In genomic region chr9:35117384-35118295, GRCm38 (mm10) we compare ENCODE assay signal across 8 mouse cellular contexts. TPM values are rescaled to one million over a fixed set of nuclear protein-coding genes. Genes with fewer than 3 reads are reported as not detected.
DNase-seq lines count a peak whose midpoint lies in the region; ATAC-seq and TF ChIP-seq lines count a peak whose summit lies in the region.

No protein-coding gene starts in this region.

- no peaks in the 10 kb centered on the region for H3K9me3 ChIP-seq in embryonic facial prominence, embryonic 14.5 days (ENCODE audit: control insufficient read depth, low read length)
- no peaks in the 10 kb centered on the region for H3K9me3 ChIP-seq in heart, postnatal 0 days (replicated peaks; ENCODE audit: control insufficient read depth, low read length)
- H3K9me3 ChIP-seq in stomach, embryonic 14.5 days (ENCODE audit: control insufficient read depth, low read depth, low read length): no peaks in the 10 kb centered on the region

- ATAC-seq in embryonic facial prominence, embryonic 14.5 days (ENCODE audit: low read depth): no peak
- ATAC-seq in heart, postnatal 0 days (ENCODE audit: insufficient read depth, low read depth): peak; percentile 22
- ATAC-seq in megakaryocyte, adult 5-6 weeks (ENCODE audit: poor library complexity, severe bottlenecking): peak; percentile 27
- no peak for ATAC-seq in stomach, embryonic 14.5 days (ENCODE audit: insufficient number of reproducible peaks, insufficient read depth, low FRiP score, low read depth)

- H3K4me1 ChIP-seq in embryonic facial prominence, embryonic 14.5 days (ENCODE audit: control insufficient read depth, insufficient read depth, low read length): peaks cover 33% of the 10 kb centered on the region
- H3K4me1 ChIP-seq in heart, postnatal 0 days (ENCODE audit: control insufficient read depth, insufficient read depth): peaks cover 31% of the 10 kb centered on the region
- peaks cover 15% of the 10 kb centered on the region; the same call in 1 of the 2 replicates for H3K4me1 ChIP-seq in stomach, embryonic 14.5 days (ENCODE audit: control insufficient read depth, insufficient read depth, low read length)

- peak overlapping the region; percentile 77 for H3K4me3 ChIP-seq in embryonic facial prominence, embryonic 14.5 days (ENCODE audit: low read depth, low read length)
- H3K4me3 ChIP-seq in heart, postnatal 0 days (ENCODE audit: low read depth, low read length): peak overlapping the region; percentile 74
- H3K4me3 ChIP-seq in stomach, embryonic 14.5 days (ENCODE audit: low read depth, low read length): peak overlapping the region; percentile 75

- peak overlapping the region; percentile 92 for H3K27ac ChIP-seq in embryonic facial prominence, embryonic 14.5 days (replicated peaks; ENCODE audit: low read depth, low read length)
- H3K27ac ChIP-seq in heart, postnatal 0 days (ENCODE audit: low read depth): peak overlapping the region; percentile 91
- peak overlapping the region; percentile 85 for H3K27ac ChIP-seq in stomach, embryonic 14.5 days (ENCODE audit: low read length)

- peaks cover 12% of the 10 kb centered on the region for H3K36me3 ChIP-seq in embryonic facial prominence, embryonic 14.5 days (ENCODE audit: control insufficient read depth, insufficient read depth, low read length)
- H3K36me3 ChIP-seq in heart, postnatal 0 days (replicated peaks; ENCODE audit: control insufficient read depth, insufficient read depth, low read length): peaks cover 2% of the 10 kb centered on the region; the same call in 1 of the 2 replicates
- peaks cover 2% of the 10 kb centered on the region; the same call in 1 of the 2 replicates for H3K36me3 ChIP-seq in stomach, embryonic 14.5 days (ENCODE audit: control insufficient read depth, insufficient read depth, low read length)

- peak; percentile 34 for DNase-seq in A20 (ENCODE audit: low read depth, low spot score)
- peak; percentile 66 for DNase-seq in Muller cell, postnatal 12 days (ENCODE audit: inconsistent ontology term)
- DNase-seq in embryonic facial prominence, embryonic 14.5 days (ENCODE audit: low spot score): peak; percentile 48
- DNase-seq in heart, postnatal 0 days (ENCODE audit: low spot score): peak; percentile 50
- DNase-seq in kidney, postnatal 14 days: peak; percentile 69
- DNase-seq in right cerebral cortex, postnatal 36 days (ENCODE audit: low spot score in 2 of 2): no peak

- WGBS in embryonic facial prominence, embryonic 14.5 days: 21% methylated on average over 15 of the region's 15 CpGs
- WGBS in heart, postnatal 0 days: 21% methylated on average over 15 of the region's 15 CpGs
- WGBS in stomach, embryonic 14.5 days: 29% methylated on average over 15 of the region's 15 CpGs

- peak overlapping the region; percentile 91 for H3K9ac ChIP-seq in embryonic facial prominence, embryonic 14.5 days (ENCODE audit: low read depth, low read length)
- H3K9ac ChIP-seq in heart, postnatal 0 days (replicated peaks; ENCODE audit: low read depth, low read length): peak overlapping the region; percentile 81; the same call in 1 of the 2 replicates
- peak overlapping the region; percentile 78; the same call in 1 of the 2 replicates for H3K9ac ChIP-seq in stomach, embryonic 14.5 days (replicated peaks; ENCODE audit: low read depth, low read length)

- no peaks in the 10 kb centered on the region for H3K27me3 ChIP-seq in embryonic facial prominence, embryonic 14.5 days (replicated peaks; ENCODE audit: control insufficient read depth, insufficient read depth, low read length)
- H3K27me3 ChIP-seq in heart, postnatal 0 days (ENCODE audit: control insufficient read depth, insufficient read depth, low read length): no peaks in the 10 kb centered on the region
- H3K27me3 ChIP-seq in stomach, embryonic 14.5 days (ENCODE audit: control insufficient read depth, insufficient read depth, low read length): no peaks in the 10 kb centered on the region

- TF ChIP-seq CTCF in heart, postnatal 0 days (IDR thresholded peaks at IDR 0.05; ENCODE audit: low read depth): no peak

- no peak for TF ChIP-seq EP300 in heart, postnatal 0 days (IDR thresholded peaks at IDR 0.05; ENCODE audit: low read depth)

- H3K4me2 ChIP-seq in embryonic facial prominence, embryonic 14.5 days (ENCODE audit: low read depth, low read length): peak overlapping the region; percentile 86
- H3K4me2 ChIP-seq in heart, postnatal 0 days (ENCODE audit: low read depth, low read length): peak overlapping the region; percentile 80
- H3K4me2 ChIP-seq in stomach, embryonic 14.5 days (replicated peaks; ENCODE audit: low read depth, low read length): peak overlapping the region; percentile 76

RNA-seq across cellular contexts. Expression of gene St3gal4, which starts 1.4 kb away (rescaled TPM):
- 31.0 and 35.2 TPM in 2 replicates for polyA plus RNA-seq in embryonic facial prominence, embryonic 14.5 days (2014; fragmentation: Nextera tagmentation; extraction: Ambion mirVana)
- 37.2 and 37.6 TPM in 2 replicates for total RNA-seq in heart, postnatal 0 days (2014; rRNA removed; ENCODE audit: low replicate concordance)
- 24.8 and 25.2 TPM in 2 replicates for polyA plus RNA-seq in heart, postnatal 0 days (2015; fragmentation: Nextera tagmentation; extraction: Ambion mirVana)
- 53.1 and 53.4 TPM in 2 replicates for total RNA-seq in megakaryocyte, adult 5-6 weeks (2015)
- 49.6 and 57.4 TPM in 2 replicates for total RNA-seq in megakaryocyte, adult 5-6 weeks (2017)
- 24.4 and 24.6 TPM in 2 replicates for polyA plus RNA-seq in stomach, embryonic 14.5 days (2014; fragmentation: Nextera tagmentation; extraction: Ambion mirVana)

RNA-seq across cellular contexts. Expression of gene Dcps, which starts 58.2 kb away (rescaled TPM):
- polyA plus RNA-seq in embryonic facial prominence, embryonic 14.5 days (2014; fragmentation: Nextera tagmentation; extraction: Ambion mirVana): 59.3 and 68.7 TPM in 2 replicates
- total RNA-seq in heart, postnatal 0 days (2014; rRNA removed; ENCODE audit: low replicate concordance): 36.4 and 54.8 TPM in 2 replicates
- polyA plus RNA-seq in heart, postnatal 0 days (2015; fragmentation: Nextera tagmentation; extraction: Ambion mirVana): 34.9 and 37.9 TPM in 2 replicates
- total RNA-seq in megakaryocyte, adult 5-6 weeks (2015): 32.2 and 41.6 TPM in 2 replicates
- total RNA-seq in megakaryocyte, adult 5-6 weeks (2017): 33.7 and 38.0 TPM in 2 replicates
- polyA plus RNA-seq in stomach, embryonic 14.5 days (2014; fragmentation: Nextera tagmentation; extraction: Ambion mirVana): 77.2 and 80.3 TPM in 2 replicates

Comparison
In these comparisons a context has a peak if more than half of its experiments do, and no peak if none do; other contexts are left out.
1. DNase-seq: peak in A20 (single experiment), Muller cell, postnatal 12 days (single experiment), embryonic facial prominence, embryonic 14.5 days (single experiment), heart, postnatal 0 days (single experiment) and kidney, postnatal 14 days (single experiment); none in right cerebral cortex, postnatal 36 days (0 of 2).
2. ATAC-seq: peak in heart, postnatal 0 days (single experiment) and megakaryocyte, adult 5-6 weeks (single experiment); none in embryonic facial prominence, embryonic 14.5 days (single experiment) and stomach, embryonic 14.5 days (single experiment).
3. Peak in every context shown above with its lines, with median percentiles within 50 percentile points of each other: H3K27ac ChIP-seq, H3K4me2 ChIP-seq, H3K4me3 ChIP-seq and H3K9ac ChIP-seq.